Mouse (Mus musculus): ENCODE measurements around the gene Kat2b. TPM values are rescaled to one million over a fixed set of nuclear protein-coding genes. Genes with fewer than 3 reads are reported as not detected.
"Not testable (repeated sequence)": the region's sequence is repeated elsewhere in the genome, so short reads cannot be mapped to it uniquely, and the experiment has no call there.

The Kat2b gene
- polyA plus RNA-seq, 1 experiment from 2014 or later, result 11.2 TPM

DNA sequence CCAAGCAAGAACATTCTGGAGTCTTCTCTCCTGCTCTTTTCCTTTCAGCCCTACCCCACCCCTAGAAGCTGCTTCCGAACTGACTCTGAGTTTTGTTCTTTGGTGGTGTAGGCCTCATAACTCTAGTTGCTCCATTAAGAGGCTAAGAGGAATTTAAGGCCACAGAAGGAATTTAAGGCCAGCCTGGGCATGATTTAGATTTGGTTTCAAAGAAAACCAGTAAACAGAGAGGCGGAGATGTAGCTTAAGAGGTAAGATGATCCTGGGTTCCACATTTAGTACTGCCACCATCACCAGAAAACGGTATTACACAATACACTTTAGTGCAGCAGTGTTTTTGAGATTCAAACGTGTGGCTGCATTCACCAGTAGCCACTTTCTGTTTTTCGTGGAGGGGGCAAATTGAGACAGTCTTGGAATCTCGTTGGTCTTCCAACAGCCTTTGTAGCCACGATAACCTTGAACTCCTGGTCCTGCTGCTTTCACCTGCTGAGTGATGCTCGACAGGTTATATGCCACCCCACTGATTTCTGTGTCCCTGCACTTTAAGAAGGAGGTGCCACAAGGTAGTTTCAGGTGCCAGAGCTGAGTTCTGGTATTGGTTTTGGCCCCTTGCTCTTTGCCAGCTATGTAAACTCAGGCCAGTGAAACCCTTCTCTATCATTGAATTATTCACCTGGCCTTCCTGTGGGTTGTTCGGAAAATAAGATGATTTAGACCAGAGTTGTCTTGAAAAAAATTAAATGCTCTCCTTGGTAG is 21.6 kb downstream of the Kat2b start:
- H3K27ac ChIP-seq (ENCODE audit: low read depth, low read length), result no peak overlapping the region
- peaks cover 5% of the 10 kb centered on the region; the same call in 1 of the 2 replicates for H3K4me1 ChIP-seq (ENCODE audit: control insufficient read depth, insufficient read depth, low read length)
- no peaks in the 10 kb centered on the region for H3K36me3 ChIP-seq (ENCODE audit: control insufficient read depth, insufficient read depth, low read length)
- ATAC-seq (ENCODE audit: low read depth), result no peak
- no peak overlapping the region for H3K9ac ChIP-seq (replicated peaks; ENCODE audit: low read depth, low read length)
- no peak overlapping the region for H3K4me3 ChIP-seq (ENCODE audit: low read depth, low read length)
- no peaks in the 10 kb centered on the region for H3K9me3 ChIP-seq (ENCODE audit: control insufficient read depth, low read length)
- no peaks in the 10 kb centered on the region for H3K27me3 ChIP-seq (ENCODE audit: control insufficient read depth, insufficient read depth, low read length)
- WGBS, result 88% methylated on average over 9 of the region's 9 CpGs
- no peak overlapping the region for H3K4me2 ChIP-seq (ENCODE audit: low read depth, low read length)

DNA sequence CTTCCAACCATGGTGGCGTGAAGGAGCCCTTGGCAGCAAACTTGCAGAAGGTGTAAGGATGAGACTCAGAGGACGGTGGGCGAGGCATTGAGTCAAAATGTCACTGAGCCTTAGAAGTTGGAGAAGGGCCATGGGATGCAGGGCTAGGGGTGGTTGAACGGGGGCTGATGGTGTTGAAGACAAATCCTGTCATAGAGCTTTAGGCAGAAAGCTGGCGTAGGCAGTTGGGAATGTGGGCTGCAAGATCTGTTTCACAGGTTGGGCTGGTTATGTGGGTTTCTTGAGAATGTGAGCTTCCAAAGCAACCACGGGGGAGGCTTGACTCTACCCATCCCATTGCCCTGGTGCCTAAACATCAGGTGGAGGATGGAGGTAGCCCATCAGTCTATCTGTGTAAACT is 23.4 kb downstream of the Kat2b start:
- peaks cover 5% of the 10 kb centered on the region; the same call in 1 of the 2 replicates for H3K4me1 ChIP-seq (ENCODE audit: control insufficient read depth, insufficient read depth, low read length)
- ATAC-seq (ENCODE audit: low read depth), result no peak
- H3K4me3 ChIP-seq (ENCODE audit: low read depth, low read length), result no peak overlapping the region
- H3K27ac ChIP-seq (ENCODE audit: low read depth, low read length), result no peak overlapping the region
- H3K9ac ChIP-seq (replicated peaks; ENCODE audit: low read depth, low read length), result no peak overlapping the region
- H3K9me3 ChIP-seq (ENCODE audit: control insufficient read depth, low read length), result no peaks in the 10 kb centered on the region
- no peaks in the 10 kb centered on the region for H3K27me3 ChIP-seq (ENCODE audit: control insufficient read depth, insufficient read depth, low read length)
- no peak overlapping the region for H3K4me2 ChIP-seq (ENCODE audit: low read depth, low read length)
- WGBS, result 92% methylated on average over 6 of the region's 6 CpGs
- H3K36me3 ChIP-seq (ENCODE audit: control insufficient read depth, insufficient read depth, low read length), result no peaks in the 10 kb centered on the region

DNA sequence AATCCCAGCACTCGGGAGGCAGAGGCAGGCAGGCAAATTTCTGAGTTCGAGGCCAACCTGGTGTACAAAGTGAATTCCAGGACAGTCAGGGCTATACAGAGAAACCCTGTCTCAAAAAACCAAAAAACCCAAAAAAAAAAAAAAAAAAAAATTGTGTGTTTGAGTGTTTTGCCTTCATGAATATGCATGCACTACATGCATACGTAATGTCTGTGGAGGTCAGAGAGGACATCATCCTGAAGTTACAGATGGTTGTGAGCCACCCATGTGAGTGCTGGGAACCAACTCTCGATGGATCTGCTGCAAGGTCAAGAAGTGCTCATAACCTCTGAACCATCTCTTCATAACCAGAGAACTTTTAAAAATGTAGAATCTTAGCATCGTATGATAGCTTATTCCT is 25.2 kb downstream of the Kat2b start:
- no peak overlapping the region for H3K27ac ChIP-seq (ENCODE audit: low read depth, low read length)
- no peaks in the 10 kb centered on the region for H3K36me3 ChIP-seq (ENCODE audit: control insufficient read depth, insufficient read depth, low read length)
- no peak overlapping the region for H3K9ac ChIP-seq (replicated peaks; ENCODE audit: low read depth, low read length)
- peaks cover 2% of the 10 kb centered on the region; the same call in 1 of the 2 replicates for H3K4me1 ChIP-seq (ENCODE audit: control insufficient read depth, insufficient read depth, low read length)
- no peak overlapping the region for H3K4me3 ChIP-seq (ENCODE audit: low read depth, low read length)
- no peaks in the 10 kb centered on the region for H3K27me3 ChIP-seq (ENCODE audit: control insufficient read depth, insufficient read depth, low read length)
- no peak for ATAC-seq (ENCODE audit: low read depth)
- H3K9me3 ChIP-seq (ENCODE audit: control insufficient read depth, low read length), result no peaks in the 10 kb centered on the region
- H3K4me2 ChIP-seq (ENCODE audit: low read depth, low read length), result no peak overlapping the region
- 92% methylated on average over 5 of the region's 5 CpGs for WGBS

DNA sequence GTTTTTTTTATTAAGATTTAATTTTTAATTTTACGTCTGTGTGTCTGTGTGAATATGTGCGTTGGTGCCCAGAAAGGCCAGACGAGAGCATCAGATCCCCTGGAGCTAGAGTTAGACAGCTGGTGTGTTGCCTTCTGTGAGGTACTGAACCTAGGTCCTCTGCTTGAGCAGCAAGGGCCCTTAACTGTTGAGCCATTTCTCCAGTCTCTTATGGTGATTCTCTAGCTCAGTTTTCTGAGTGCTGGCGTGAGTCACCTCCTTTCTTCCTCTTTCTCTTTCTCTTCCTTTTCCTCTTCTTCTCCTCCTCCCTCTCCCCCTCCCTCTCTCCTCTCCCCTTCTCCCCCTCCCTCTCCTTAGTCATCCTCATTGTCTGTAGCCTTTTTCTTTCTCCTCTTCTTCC is 27.9 kb downstream of the Kat2b start:
- no peak overlapping the region for H3K4me3 ChIP-seq (ENCODE audit: low read depth, low read length)
- H3K36me3 ChIP-seq (ENCODE audit: control insufficient read depth, insufficient read depth, low read length), result no peaks in the 10 kb centered on the region
- H3K9ac ChIP-seq (replicated peaks; ENCODE audit: low read depth, low read length), result no peak overlapping the region
- no peak overlapping the region for H3K4me2 ChIP-seq (ENCODE audit: low read depth, low read length)
- ATAC-seq (ENCODE audit: low read depth), result no peak
- no peaks in the 10 kb centered on the region for H3K9me3 ChIP-seq (ENCODE audit: control insufficient read depth, low read length)
- H3K27ac ChIP-seq (ENCODE audit: low read depth, low read length), result no peak overlapping the region
- no peaks in the 10 kb centered on the region for H3K27me3 ChIP-seq (ENCODE audit: control insufficient read depth, insufficient read depth, low read length)
- no peaks in the 10 kb centered on the region for H3K4me1 ChIP-seq (ENCODE audit: control insufficient read depth, insufficient read depth, low read length)
- WGBS, result 78% methylated on average over 4 of the region's 4 CpGs

DNA sequence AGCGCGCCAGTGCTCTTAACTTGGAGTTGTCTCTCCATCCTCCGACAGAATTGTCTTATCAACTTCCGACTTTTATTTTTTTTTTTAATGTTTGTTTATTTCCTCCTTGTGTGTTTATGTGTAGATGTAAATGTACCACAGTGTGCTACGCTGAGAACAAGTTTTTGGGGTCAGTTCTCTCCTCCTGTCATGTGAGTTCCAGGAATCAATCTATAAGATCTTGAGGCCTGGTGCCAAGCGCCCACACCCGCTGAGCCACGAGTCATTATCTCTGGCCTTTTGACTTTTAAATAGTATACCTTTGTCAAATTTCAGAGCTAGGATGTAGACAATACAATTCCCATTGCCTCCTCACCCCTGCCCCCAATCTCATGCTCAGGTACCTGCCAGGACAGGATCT is 28.9 kb downstream of the Kat2b start:
- WGBS, result 90% methylated on average over 8 of the region's 8 CpGs
- H3K36me3 ChIP-seq (ENCODE audit: control insufficient read depth, insufficient read depth, low read length), result no peaks in the 10 kb centered on the region
- ATAC-seq (ENCODE audit: low read depth), result no peak

DNA sequence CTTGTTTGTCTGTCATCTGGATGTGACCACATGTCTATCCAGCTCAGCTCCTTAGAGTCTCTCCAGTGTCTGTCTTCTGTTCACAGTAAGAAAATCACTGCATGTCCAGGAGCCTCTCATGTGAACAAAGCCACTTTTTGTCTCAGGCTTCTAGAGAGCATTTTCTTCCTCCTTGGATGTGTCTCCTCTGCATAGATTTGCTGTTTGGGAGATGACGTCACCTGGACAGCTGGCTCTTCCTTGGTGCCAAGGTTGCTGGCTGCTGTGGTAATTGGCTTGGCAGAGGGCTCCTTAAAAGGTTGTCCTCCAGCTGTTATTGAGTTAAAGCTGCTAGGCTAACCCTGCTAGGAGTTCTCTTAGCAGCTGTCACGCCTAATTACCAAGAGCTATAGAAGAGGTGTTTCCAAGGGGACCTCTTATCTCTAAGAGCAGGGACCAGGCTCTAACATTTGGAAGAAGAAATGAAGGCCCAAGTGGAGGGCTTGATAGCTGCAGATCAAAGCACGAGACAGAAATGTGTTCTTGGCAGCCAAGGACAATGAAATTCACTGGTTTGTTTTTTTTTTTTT is 29.7 kb downstream of the Kat2b start:
- ATAC-seq (ENCODE audit: low read depth), result peak; percentile 72
- WGBS, result 48% methylated on average over 3 of the region's 3 CpGs
- no peak overlapping the region for H3K4me2 ChIP-seq (ENCODE audit: low read depth, low read length)

More for the DNA sequence above, 28.9 kb downstream of the Kat2b start:
- Histone ChIP-seq H3K27me3 (ENCODE audit: control insufficient read depth, insufficient read depth, low read length) (no peaks in the 10 kb centered on the region), H3K9me3 (ENCODE audit: control insufficient read depth, low read length) (no peaks in the 10 kb centered on the region), H3K9ac (replicated peaks; ENCODE audit: low read depth, low read length) (no peak overlapping the region), H3K4me1 (ENCODE audit: control insufficient read depth, insufficient read depth, low read length) (no peaks in the 10 kb centered on the region), H3K27ac (ENCODE audit: low read depth, low read length) (no peak overlapping the region; the same call in 1 of the 2 replicates), H3K4me3 (ENCODE audit: low read depth, low read length) (no peak overlapping the region), H3K4me2 (ENCODE audit: low read depth, low read length) (no peak overlapping the region)

GRCm38 (mm10) chr17:53596941-53597790 is 30.5 kb downstream of the Kat2b start:
- ATAC-seq (ENCODE audit: low read depth), result no peak
- Histone ChIP-seq H3K36me3 (ENCODE audit: control insufficient read depth, insufficient read depth, low read length) (no peaks in the 10 kb centered on the region), H3K4me1 (ENCODE audit: control insufficient read depth, insufficient read depth, low read length) (no peaks in the 10 kb centered on the region), H3K27me3 (ENCODE audit: control insufficient read depth, insufficient read depth, low read length) (no peaks in the 10 kb centered on the region), H3K9ac (replicated peaks; ENCODE audit: low read depth, low read length) (no peak overlapping the region), H3K27ac (ENCODE audit: low read depth, low read length) (no peak overlapping the region), H3K9me3 (ENCODE audit: control insufficient read depth, low read length) (no peaks in the 10 kb centered on the region), H3K4me2 (ENCODE audit: low read depth, low read length) (no peak overlapping the region), H3K4me3 (ENCODE audit: low read depth, low read length) (no peak overlapping the region)
- WGBS, result 90% methylated on average over 11 of the region's 11 CpGs

More for the DNA sequence above, 29.7 kb downstream of the Kat2b start:
- H3K4me1 ChIP-seq (ENCODE audit: control insufficient read depth, insufficient read depth, low read length), result no peaks in the 10 kb centered on the region
- H3K9me3 ChIP-seq (ENCODE audit: control insufficient read depth, low read length), result no peaks in the 10 kb centered on the region
- no peaks in the 10 kb centered on the region for H3K36me3 ChIP-seq (ENCODE audit: control insufficient read depth, insufficient read depth, low read length)
- H3K27ac ChIP-seq (ENCODE audit: low read depth, low read length), result peak overlapping the region; percentile 40
- H3K4me3 ChIP-seq (ENCODE audit: low read depth, low read length), result no peak overlapping the region
- H3K9ac ChIP-seq (replicated peaks; ENCODE audit: low read depth, low read length), result no peak overlapping the region
- no peaks in the 10 kb centered on the region for H3K27me3 ChIP-seq (ENCODE audit: control insufficient read depth, insufficient read depth, low read length)

GRCm38 (mm10) chr17:53598571-53598970 is 31.9 kb downstream of the Kat2b start:
- H3K36me3 ChIP-seq (ENCODE audit: control insufficient read depth, insufficient read depth, low read length), result no peaks in the 10 kb centered on the region
- no peak overlapping the region for H3K9ac ChIP-seq (replicated peaks; ENCODE audit: low read depth, low read length)
- H3K4me2 ChIP-seq (ENCODE audit: low read depth, low read length), result no peak overlapping the region
- no peak overlapping the region for H3K4me3 ChIP-seq (ENCODE audit: low read depth, low read length)
- H3K4me1 ChIP-seq (ENCODE audit: control insufficient read depth, insufficient read depth, low read length), result no peaks in the 10 kb centered on the region
- no peak for ATAC-seq (ENCODE audit: low read depth)
- H3K9me3 ChIP-seq (ENCODE audit: control insufficient read depth, low read length), result no peaks in the 10 kb centered on the region
- no peak overlapping the region for H3K27ac ChIP-seq (ENCODE audit: low read depth, low read length)
- no peaks in the 10 kb centered on the region for H3K27me3 ChIP-seq (ENCODE audit: control insufficient read depth, insufficient read depth, low read length)
- 95% methylated on average over 4 of the region's 4 CpGs for WGBS

- no CpG with 5 or more reads among the region's 7 CpGs for WGBS
- H3K9ac ChIP-seq (replicated peaks; ENCODE audit: low read depth, low read length), result not testable (repeated sequence)
Measured at GRCm38 (mm10) chr17:53603236-53603635, 36.6 kb downstream of the Kat2b start.

More at GRCm38 (mm10) chr17:53603236-53603635, 36.6 kb downstream of the Kat2b start:
- not testable (repeated sequence) for H3K27me3 ChIP-seq (ENCODE audit: control insufficient read depth, insufficient read depth, low read length); H3K9me3 ChIP-seq (ENCODE audit: control insufficient read depth, low read length); H3K4me1 ChIP-seq (ENCODE audit: control insufficient read depth, insufficient read depth, low read length); ATAC-seq (ENCODE audit: low read depth); H3K27ac ChIP-seq (ENCODE audit: low read depth, low read length); H3K36me3 ChIP-seq (ENCODE audit: control insufficient read depth, insufficient read depth, low read length); H3K4me3 ChIP-seq (ENCODE audit: low read depth, low read length); H3K4me2 ChIP-seq (ENCODE audit: low read depth, low read length)
